Mouse (Mus musculus): ENCODE measurements at regions not wholly inside any gene's neighbourhood (a gene's known extent, or its start where the extent isn't known, plus 50 kb on each side); places are given as distances from the start of the nearest gene placed in this dataset.
"Not testable (repeated sequence)": the region's sequence is repeated elsewhere in the genome, so short reads cannot be mapped to it uniquely, and the experiment has no call there.

DNA sequence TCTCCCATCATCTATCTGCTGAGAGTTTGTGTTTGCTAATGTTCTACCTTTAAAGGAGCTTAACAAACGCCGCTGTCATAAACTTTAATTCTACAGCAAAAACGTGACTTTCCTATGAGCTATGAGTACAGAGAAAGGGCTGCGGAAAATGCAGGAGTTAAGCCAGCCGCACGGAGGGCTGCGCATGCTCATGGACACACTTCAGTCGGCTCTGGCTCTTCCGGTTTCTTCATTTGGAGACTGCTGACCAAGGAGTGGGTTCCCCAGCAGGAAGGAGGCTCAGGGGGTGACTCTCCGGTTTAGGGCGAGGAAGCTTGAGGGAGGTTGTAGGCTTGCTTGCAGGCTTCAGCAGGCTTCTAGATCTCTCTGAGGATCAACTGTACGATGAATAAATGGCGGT lies 59.3 kb downstream of the Sox2 start:
- Histone ChIP-seq H3K36me3 (no peaks in the 10 kb centered on the region), H3K9ac (no peak overlapping the region), H3K9me3 (no peaks in the 10 kb centered on the region), H3K27me3 (no peaks in the 10 kb centered on the region), H3K27ac (no peak overlapping the region), H3K4me3 (no peak overlapping the region), H3K4me1 (replicated peaks) (no peaks in the 10 kb centered on the region), H3K4me2 (no peak overlapping the region)
- 93% methylated on average over 13 of the region's 13 CpGs for WGBS
- ATAC-seq (ENCODE audit: low FRiP score), result no peak

DNA sequence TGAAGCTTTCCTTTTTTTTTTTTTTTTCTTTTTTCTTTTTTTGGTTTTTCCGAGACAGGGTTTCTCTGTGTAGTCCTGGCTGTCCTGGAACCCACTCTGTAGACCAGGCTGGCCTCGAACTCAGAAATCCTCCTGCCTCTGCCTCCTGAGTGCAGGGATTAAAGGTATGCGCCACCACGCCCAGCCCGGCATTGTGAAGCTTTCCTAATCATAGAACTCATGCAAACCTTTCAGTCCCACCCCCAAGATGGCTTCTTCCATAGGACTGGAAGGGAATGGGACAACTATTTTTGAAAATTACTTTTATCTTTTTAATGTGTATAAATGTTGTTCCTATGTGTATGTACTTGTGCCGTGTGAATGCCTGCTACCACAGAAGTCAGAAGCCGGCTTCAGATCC lies 61.9 kb downstream of the Sox2 start:
- H3K9me3 ChIP-seq; H3K27ac ChIP-seq; H3K4me3 ChIP-seq; ATAC-seq (ENCODE audit: low FRiP score); H3K27me3 ChIP-seq; H3K36me3 ChIP-seq; H3K4me1 ChIP-seq (replicated peaks); H3K4me2 ChIP-seq; H3K9ac ChIP-seq: not testable (repeated sequence)
- WGBS, result 93% methylated on average over 7 of the region's 7 CpGs

DNA sequence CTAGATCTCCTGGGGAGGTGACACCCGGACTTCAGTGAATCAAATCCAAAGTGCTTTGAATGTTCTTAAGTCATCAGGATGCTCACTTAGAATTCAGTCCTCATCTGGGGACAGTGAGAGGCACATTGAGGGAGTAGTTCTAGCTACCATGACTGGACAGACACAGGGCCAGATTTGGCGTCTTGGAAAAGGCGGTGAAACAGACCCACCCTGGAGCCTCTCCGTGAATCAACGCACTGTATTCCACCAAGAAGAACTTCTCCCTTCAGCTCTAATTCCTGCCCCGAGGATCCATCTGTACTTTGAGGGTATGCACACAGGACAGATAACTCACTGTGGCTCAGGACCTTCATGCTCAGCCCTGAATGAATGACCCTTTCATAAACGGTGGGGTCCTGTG lies 72.3 kb downstream of the Sox2 start:
- ATAC-seq (ENCODE audit: low FRiP score), result no peak
- no peaks in the 10 kb centered on the region for H3K9me3 ChIP-seq
- H3K27me3 ChIP-seq, result no peaks in the 10 kb centered on the region
- no peaks in the 10 kb centered on the region for H3K36me3 ChIP-seq
- H3K4me1 ChIP-seq (replicated peaks), result peaks cover 4% of the 10 kb centered on the region; the same call in 1 of the 2 replicates
- H3K4me3 ChIP-seq, result no peak overlapping the region
- H3K27ac ChIP-seq, result no peak overlapping the region
- no peak overlapping the region for H3K9ac ChIP-seq
- no peak overlapping the region for H3K4me2 ChIP-seq
- WGBS, result 90% methylated on average over 7 of the region's 7 CpGs

DNA sequence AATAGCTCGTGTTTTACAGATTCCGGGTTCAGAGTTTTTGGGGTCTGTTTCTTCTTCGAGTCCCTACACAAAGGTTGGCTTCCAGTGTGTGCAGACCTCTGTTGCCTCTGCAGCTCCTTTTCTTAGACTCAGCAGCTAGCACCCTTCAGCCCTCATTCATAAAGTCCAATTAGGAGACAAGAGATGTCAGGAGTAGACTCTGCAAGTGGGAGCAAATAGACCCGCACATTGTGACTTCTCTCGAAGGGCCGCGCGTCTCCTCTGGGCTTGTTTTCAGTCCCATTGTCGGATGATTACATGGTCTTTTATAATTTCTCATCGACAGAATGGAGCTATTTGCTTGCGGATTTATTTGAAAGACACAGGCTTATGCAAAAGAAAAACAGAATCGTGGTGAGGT lies 76.8 kb downstream of the Sox2 start:
- ATAC-seq (ENCODE audit: low FRiP score), result no peak
- 34% methylated on average over 12 of the region's 12 CpGs for WGBS
- H3K36me3 ChIP-seq, result no peaks in the 10 kb centered on the region
- no peaks in the 10 kb centered on the region for H3K27me3 ChIP-seq
- peaks cover 4% of the 10 kb centered on the region; the same call in 1 of the 2 replicates for H3K4me1 ChIP-seq (replicated peaks)
- H3K4me2 ChIP-seq, result no peak overlapping the region
- no peak overlapping the region for H3K4me3 ChIP-seq
- H3K27ac ChIP-seq, result no peak overlapping the region
- no peak overlapping the region; the same call in 1 of the 2 replicates for H3K9ac ChIP-seq
- no peaks in the 10 kb centered on the region for H3K9me3 ChIP-seq

DNA sequence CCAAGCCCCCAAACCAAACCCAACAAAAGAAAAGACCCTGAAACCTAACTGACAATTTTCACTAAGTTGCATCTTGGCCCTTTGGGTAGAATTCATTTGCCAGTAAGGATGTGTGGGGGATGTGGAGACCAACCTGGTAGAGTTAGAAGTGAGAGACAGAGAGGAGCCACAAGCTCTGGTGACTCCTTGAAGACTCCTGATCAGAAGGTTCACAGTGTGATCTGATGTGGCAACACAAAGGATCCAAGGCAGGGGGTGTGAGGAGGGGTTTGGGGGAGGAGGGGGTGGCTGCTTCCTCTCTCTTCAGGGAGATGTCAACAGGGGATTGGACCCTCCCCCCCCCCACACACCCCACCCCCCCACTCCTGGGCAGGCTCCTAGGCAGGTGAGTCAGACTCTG lies 78.1 kb downstream of the Sox2 start:
- no peak for ATAC-seq (ENCODE audit: low FRiP score)
- H3K36me3 ChIP-seq, result no peaks in the 10 kb centered on the region
- no peak overlapping the region for H3K4me2 ChIP-seq
- H3K9ac ChIP-seq, result no peak overlapping the region
- no peak overlapping the region for H3K4me3 ChIP-seq
- H3K27ac ChIP-seq, result no peak overlapping the region
- H3K9me3 ChIP-seq, result no peaks in the 10 kb centered on the region
- H3K27me3 ChIP-seq, result no peaks in the 10 kb centered on the region
- peaks cover 4% of the 10 kb centered on the region; the same call in 1 of the 2 replicates for H3K4me1 ChIP-seq (replicated peaks)

DNA sequence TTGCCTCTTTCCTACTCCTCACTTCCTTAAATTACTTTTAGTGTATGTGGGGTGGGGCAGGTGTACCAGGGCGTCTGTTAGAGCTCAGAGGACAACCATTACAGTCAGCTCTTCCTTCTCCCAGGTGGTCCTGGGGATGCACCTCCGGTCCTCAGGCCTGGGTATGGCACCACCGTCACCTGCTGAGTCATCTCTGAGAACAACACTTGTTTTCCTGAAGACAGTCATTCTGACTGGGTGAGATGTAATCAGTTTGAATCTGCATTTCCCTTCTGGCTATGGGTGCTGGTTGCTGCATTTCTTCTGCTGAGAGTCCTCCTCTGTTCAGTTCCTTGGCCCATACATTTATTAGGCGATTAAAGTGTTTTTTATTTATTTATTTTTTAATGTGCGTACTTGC lies 84.8 kb downstream of the Sox2 start:
- WGBS, result 87% methylated on average over 5 of the region's 5 CpGs
- Histone ChIP-seq H3K27me3 (no peaks in the 10 kb centered on the region), H3K4me1 (replicated peaks) (no peaks in the 10 kb centered on the region), H3K9ac (no peak overlapping the region), H3K27ac (no peak overlapping the region), H3K9me3 (no peaks in the 10 kb centered on the region), H3K4me3 (no peak overlapping the region), H3K4me2 (no peak overlapping the region), H3K36me3 (no peaks in the 10 kb centered on the region)
- no peak for ATAC-seq (ENCODE audit: low FRiP score)

DNA sequence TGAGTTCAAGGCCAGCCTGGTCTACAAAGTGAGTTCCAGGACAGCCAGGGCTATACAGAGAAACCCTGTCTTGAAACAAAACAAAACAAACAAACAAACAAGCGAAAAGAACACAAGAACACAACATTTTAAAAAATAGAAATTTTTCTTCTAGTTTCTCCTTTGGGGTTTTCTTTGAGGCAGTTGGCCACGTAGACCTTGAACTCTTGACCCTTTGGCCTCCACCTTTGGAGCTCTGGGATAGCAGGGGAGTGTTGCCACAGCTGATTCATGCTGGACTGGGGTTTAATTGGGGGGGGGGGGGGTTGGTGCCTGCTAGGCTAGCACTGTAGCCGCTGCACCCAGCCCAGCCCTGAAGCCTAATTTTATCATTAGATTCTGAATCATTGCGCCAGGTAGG lies 87.8 kb downstream of the Sox2 start:
- Histone ChIP-seq H3K27ac (no peak overlapping the region), H3K36me3 (no peaks in the 10 kb centered on the region), H3K9me3 (no peaks in the 10 kb centered on the region), H3K27me3 (no peaks in the 10 kb centered on the region), H3K4me1 (replicated peaks) (no peaks in the 10 kb centered on the region), H3K4me2 (no peak overlapping the region), H3K9ac (no peak overlapping the region), H3K4me3 (no peak overlapping the region)
- no peak for ATAC-seq (ENCODE audit: low FRiP score)
- WGBS, result 91% methylated on average over 4 of the region's 4 CpGs

DNA sequence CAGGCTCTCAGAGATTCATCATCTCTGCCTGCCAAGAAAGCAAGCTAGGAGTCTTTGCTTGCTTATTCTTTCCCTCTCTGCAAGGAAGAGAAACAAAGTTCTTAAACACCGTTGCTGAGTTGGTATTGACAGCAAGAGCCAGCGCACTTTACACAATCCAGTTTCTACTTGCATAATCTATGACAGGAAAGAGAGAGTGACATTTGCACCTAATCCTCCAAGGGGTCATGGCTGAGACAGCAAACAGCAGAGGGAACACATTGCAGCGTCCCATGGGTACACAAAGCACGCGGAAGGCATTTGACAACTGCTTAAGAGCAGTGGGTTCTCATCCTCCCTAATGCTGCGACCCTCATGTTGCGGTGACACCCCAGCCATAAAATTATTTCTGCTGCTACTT lies 88.7 kb downstream of the Sox2 start:
- no peak overlapping the region for H3K4me3 ChIP-seq
- no peak for ATAC-seq (ENCODE audit: low FRiP score)
- H3K9ac ChIP-seq, result no peak overlapping the region
- no peaks in the 10 kb centered on the region for H3K36me3 ChIP-seq
- no peaks in the 10 kb centered on the region for H3K4me1 ChIP-seq (replicated peaks)
- no peak overlapping the region for H3K4me2 ChIP-seq
- no peaks in the 10 kb centered on the region for H3K27me3 ChIP-seq
- WGBS, result 58% methylated on average over 7 of the region's 7 CpGs
- no peak overlapping the region for H3K27ac ChIP-seq
- no peaks in the 10 kb centered on the region for H3K9me3 ChIP-seq

DNA sequence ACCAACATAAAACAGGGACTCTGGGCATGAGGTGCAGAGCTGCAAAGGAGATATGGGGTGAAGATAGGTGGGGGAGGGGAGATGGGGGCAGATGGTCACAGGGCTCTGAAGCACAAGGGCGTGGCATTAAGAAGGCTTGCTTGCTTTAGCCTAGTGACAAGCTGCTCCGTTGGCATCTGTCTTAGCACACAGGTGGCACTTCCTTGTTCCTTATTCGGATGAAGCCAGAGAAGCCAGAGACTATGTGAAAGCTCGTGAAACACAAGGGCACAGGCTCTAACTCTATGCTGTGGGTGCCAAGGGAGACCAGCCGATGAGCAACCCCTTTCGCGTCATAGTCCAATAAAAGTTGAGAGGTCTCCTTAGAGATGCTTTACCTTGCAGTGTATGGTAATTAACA lies 89.5 kb downstream of the Sox2 start:
- 85% methylated on average over 7 of the region's 7 CpGs for WGBS
- Histone ChIP-seq H3K4me1 (replicated peaks) (no peaks in the 10 kb centered on the region), H3K9ac (no peak overlapping the region), H3K4me2 (no peak overlapping the region), H3K27ac (no peak overlapping the region), H3K9me3 (no peaks in the 10 kb centered on the region), H3K4me3 (no peak overlapping the region), H3K27me3 (no peaks in the 10 kb centered on the region), H3K36me3 (no peaks in the 10 kb centered on the region)
- ATAC-seq (ENCODE audit: low FRiP score), result no peak

DNA sequence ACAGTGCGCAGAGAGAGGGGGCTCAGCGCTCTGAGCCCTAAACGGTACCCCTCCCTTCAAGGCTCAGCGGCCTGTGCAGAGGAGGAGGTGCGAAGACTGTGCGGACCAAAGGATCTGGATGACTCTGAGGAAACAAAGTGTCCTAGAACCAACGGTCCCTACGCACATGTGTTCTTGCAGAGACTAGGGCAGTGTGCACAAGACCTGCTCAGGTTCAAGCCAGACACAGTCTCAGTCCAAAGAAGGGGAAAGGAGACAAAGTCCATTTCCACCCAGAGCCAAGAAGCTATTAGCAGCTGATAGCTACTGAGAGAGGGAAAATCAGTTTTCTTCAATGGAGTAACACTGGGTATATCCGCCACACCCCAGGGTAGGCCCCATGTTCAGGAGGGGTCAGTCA lies 89.9 kb downstream of the Sox2 start:
- ATAC-seq (ENCODE audit: low FRiP score), result no peak; the same call in 1 of the 2 replicates
- H3K4me1 ChIP-seq (replicated peaks), result no peaks in the 10 kb centered on the region
- no peak overlapping the region for H3K9ac ChIP-seq
- no peaks in the 10 kb centered on the region for H3K27me3 ChIP-seq
- 90% methylated on average over 9 of the region's 9 CpGs for WGBS
- no peaks in the 10 kb centered on the region for H3K9me3 ChIP-seq
- H3K4me3 ChIP-seq, result no peak overlapping the region
- no peak overlapping the region for H3K27ac ChIP-seq
- H3K4me2 ChIP-seq, result no peak overlapping the region
- no peaks in the 10 kb centered on the region for H3K36me3 ChIP-seq

DNA sequence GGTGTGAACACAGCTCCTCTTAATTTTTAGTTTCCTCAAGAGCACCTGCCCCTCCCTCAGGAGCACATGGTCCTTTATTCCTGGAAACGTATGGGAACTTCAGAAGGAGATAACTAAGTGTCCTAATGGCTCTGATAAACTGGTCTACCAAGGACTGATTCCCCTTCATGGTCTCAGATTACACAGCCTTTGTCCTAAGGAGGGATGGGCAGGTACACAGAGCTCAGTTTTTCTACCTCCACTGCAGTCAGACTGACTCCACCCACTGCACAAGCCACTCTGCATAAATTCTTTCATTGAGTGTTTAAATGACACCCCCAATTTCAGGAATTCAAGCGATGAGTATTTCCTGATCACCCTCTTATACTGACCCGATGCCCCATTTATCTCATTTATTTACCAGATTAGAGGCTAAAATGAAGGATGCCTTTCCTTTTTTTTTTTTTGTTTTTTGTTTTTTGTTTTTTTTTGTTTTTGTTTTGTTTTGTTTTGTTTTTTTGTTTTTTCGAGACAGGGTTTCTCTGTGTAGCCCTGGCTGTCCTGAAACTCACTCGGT lies 95.1 kb downstream of the Sox2 start:
- H3K4me3 ChIP-seq, result no peak overlapping the region
- WGBS, result 84% methylated on average over 5 of the region's 5 CpGs
- H3K9me3 ChIP-seq, result no peaks in the 10 kb centered on the region
- no peaks in the 10 kb centered on the region for H3K27me3 ChIP-seq
- H3K9ac ChIP-seq, result no peak overlapping the region
- H3K4me1 ChIP-seq (replicated peaks), result no peaks in the 10 kb centered on the region
- H3K36me3 ChIP-seq, result no peaks in the 10 kb centered on the region
- ATAC-seq (ENCODE audit: low FRiP score), result no peak
- no peak overlapping the region for H3K4me2 ChIP-seq
- no peak overlapping the region for H3K27ac ChIP-seq

DNA sequence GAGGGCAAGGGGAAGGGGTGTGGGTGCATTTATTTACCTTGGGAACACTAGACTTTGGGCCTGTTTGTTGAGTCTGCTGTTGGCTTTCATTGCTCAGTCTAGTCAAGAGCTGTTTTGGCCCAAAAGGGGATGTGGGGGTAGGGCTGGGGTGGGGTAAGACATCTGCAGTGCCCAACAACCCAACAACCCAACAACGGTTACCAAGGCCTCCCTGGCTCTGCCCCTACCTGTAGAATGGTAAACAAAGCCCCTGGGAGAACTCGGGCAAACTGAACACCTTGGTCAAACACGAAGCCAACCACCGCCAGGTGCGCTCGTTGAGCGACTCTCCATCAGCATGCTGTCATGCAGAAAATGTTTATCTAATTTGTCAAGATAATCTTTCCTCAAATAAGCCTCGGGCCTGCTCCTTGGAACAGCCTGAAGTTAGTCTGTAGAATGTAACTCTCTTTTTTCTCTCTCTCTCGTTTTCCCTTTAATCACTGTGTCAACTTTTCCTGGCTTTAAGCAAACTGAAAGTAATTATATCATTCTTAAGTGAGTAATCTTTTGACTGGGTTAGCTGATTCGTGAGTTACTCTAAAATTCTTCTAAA lies 97.4 kb downstream of the Sox2 start:
- H3K4me3 ChIP-seq, result no peak overlapping the region
- 87% methylated on average over 10 of the region's 10 CpGs for WGBS
- no peak overlapping the region for H3K27ac ChIP-seq

DNA sequence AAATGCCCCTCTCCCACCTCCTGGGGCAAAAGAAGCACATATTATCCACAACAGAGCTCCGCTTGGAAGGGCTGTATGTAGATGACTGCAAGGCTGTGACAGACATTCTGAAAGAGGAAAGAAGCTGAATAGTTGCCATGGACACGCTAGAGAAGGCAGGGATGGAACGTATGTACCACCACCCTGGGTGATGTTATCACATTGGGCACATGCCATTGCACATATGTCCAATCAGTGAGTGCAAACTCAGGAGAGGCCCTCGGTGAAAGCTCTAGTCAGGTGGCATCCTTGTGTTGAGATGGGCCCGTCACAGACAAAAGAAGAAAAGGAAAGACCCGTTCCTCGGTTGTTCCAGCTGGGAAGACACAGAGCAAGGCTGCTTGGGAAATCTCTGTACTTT lies 99.8 kb downstream of the Sox2 start:
- no peaks in the 10 kb centered on the region for H3K36me3 ChIP-seq
- WGBS, result 43% methylated on average over 7 of the region's 7 CpGs
- no peak overlapping the region for H3K27ac ChIP-seq
- H3K4me2 ChIP-seq, result no peak overlapping the region
- no peaks in the 10 kb centered on the region for H3K9me3 ChIP-seq
- no peaks in the 10 kb centered on the region for H3K27me3 ChIP-seq
- H3K4me1 ChIP-seq (replicated peaks), result no peaks in the 10 kb centered on the region
- no peak for ATAC-seq (ENCODE audit: low FRiP score)
- H3K9ac ChIP-seq, result no peak overlapping the region
- no peak overlapping the region for H3K4me3 ChIP-seq

More for the DNA sequence above, 97.4 kb downstream of the Sox2 start:
- Histone ChIP-seq H3K9ac (no peak overlapping the region), H3K36me3 (no peaks in the 10 kb centered on the region), H3K27me3 (no peaks in the 10 kb centered on the region), H3K4me1 (replicated peaks) (no peaks in the 10 kb centered on the region), H3K9me3 (no peaks in the 10 kb centered on the region), H3K4me2 (no peak overlapping the region)
- no peak for ATAC-seq (ENCODE audit: low FRiP score)
